Mouse (Mus musculus) G1E (cell line): ENCODE data around the gene Trip13. TPM values are rescaled to one million over a fixed set of nuclear protein-coding genes. Genes with fewer than 3 reads are reported as not detected.

Experiments used
- ATAC-seq: 2 replicates; pipeline ENCODE4 v1.8.0; 2016; ENCODE audit warnings: mild to moderate bottlenecking; ENCODE audit not compliant: insufficient number of reproducible peaks, poor library complexity, low FRiP score, severe bottlenecking; ENCODE audit errors: extremely low read depth
- DNase-seq: peaks from one replicate; pipeline ENCODE4 v3.0.0; 2012; ENCODE audit warnings: low spot score
- H3K27me3 ChIP-seq: 2 replicates; pipeline ENCODE4 v1.6.1; 2012; ENCODE audit warnings: mild to moderate bottlenecking, low read length, inconsistent platforms; ENCODE audit not compliant: insufficient read depth
- H3K36me3 ChIP-seq: replicated peaks from 2 replicates; pipeline ENCODE3; 2012; ENCODE audit warnings: mild to moderate bottlenecking, inconsistent platforms
- H3K4me1 ChIP-seq: 2 replicates; pipeline ENCODE4 v1.6.1; 2012; ENCODE audit warnings: low read depth, low read length, inconsistent platforms, mixed read lengths; ENCODE audit not compliant: insufficient read depth
- H3K4me3 ChIP-seq: 2 replicates; pipeline ENCODE4 v1.5.1; 2012; ENCODE audit warnings: low read depth, mild to moderate bottlenecking, inconsistent platforms, low read length, moderate library complexity, mixed read lengths
- H3K9me3 ChIP-seq: replicated peaks from 2 replicates; pipeline ENCODE4 v1.6.1; 2012; ENCODE audit warnings: inconsistent platforms
- CTCF ChIP-seq: IDR thresholded peaks from 2 replicates; pipeline ENCODE4 v1.5.1; 2012; ENCODE audit warnings: low read depth, low read length, inconsistent platforms, mixed read lengths
- GATA1 ChIP-seq: IDR thresholded peaks from 2 replicates; pipeline ENCODE4 v1.6.1; 2012; ENCODE audit warnings: borderline replicate concordance, low read length, inconsistent platforms, mixed read lengths
- GATA2 ChIP-seq: IDR thresholded peaks from 2 replicates; pipeline ENCODE4 v1.6.1; 2012; ENCODE audit warnings: low read depth, low read length, inconsistent platforms, borderline replicate concordance
- POLR2AphosphoS5 ChIP-seq: IDR thresholded peaks from 2 replicates; pipeline ENCODE4 v1.6.1; 2012; ENCODE audit warnings: low read depth, low read length, inconsistent platforms; ENCODE audit not compliant: insufficient replicate concordance
- TAL1 ChIP-seq: conservative IDR thresholded peaks from 2 replicates; pipeline ENCODE4 v1.6.1; 2012; ENCODE audit warnings: low read depth, low read length, inconsistent platforms, mixed read lengths
- polyA plus RNA-seq: library from polyadenylated mRNA; stranded (reverse); fragments of >175 nt; gene quantifications from 2 replicates; pipeline ENCODE4 v1.2.3, GENCODE M21; 2012
- total RNA-seq, 2 experiments: library from RNA; stranded (forward) in 1 of 2; stranded (reverse) in 1 of 2; fragments of 200-1000 nt in 1 of 2; fragments of >200 nt in 1 of 2; fragmentation: Nextera tagmentation in 1 of 2; gene quantifications; 2 replicates each; pipeline ENCODE4 v1.2.3; 2014 to 2017

The Trip13 gene
- total and polyA plus RNA-seq, 3 experiments, result 4.5 to 57.7 (median 46.7) TPM

GRCm38 (mm10) chr13:73960117-73960652 lies 22.6 kb upstream of the Trip13 start:
- Histone ChIP-seq H3K9me3 (no peaks in the 10 kb centered on the region), H3K27me3 (0 out of 2 replicates have a peak, but pooled peaks cover 1% of the 10 kb centered on the region), H3K36me3 (peaks cover 69% of the 10 kb centered on the region), H3K4me1 (no peaks in the 10 kb centered on the region), H3K4me3 (no peak overlapping the region)
- no peak for TF ChIP-seq GATA2
- TF ChIP-seq GATA1, result no peak
- no peak for TF ChIP-seq TAL1
- TF ChIP-seq CTCF, result no peak
- no peak for TF ChIP-seq POLR2AphosphoS5
- ATAC-seq (no peak), DNase-seq (no peak)

DNA sequence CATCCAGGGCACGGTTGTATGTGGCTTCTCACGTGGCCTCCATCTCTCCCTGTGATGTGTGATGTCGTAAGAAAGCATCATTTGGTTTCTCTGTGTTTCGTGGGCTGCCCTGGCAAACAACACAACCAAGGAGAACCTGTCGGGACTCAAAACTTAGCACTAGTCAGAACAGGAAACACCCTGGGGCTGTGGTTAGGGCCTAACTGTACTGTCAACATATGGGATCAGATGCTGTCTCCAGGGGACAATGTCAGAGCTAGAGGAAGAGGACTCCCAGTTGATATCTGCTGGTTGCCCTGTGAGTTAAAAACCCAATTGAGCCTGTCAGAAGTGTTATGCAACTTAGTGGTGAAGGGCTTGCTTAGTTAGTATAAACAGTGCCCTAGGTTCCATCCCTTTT lies 17.9 kb upstream of the Trip13 start:
- peaks cover 91% of the 10 kb centered on the region for H3K36me3 ChIP-seq
- H3K9me3 ChIP-seq, result no peaks in the 10 kb centered on the region
- no peaks in the 10 kb centered on the region for H3K27me3 ChIP-seq
- no peak for DNase-seq
- H3K4me1 ChIP-seq, result no peaks in the 10 kb centered on the region
- no peak for ATAC-seq
- TF ChIP-seq TAL1, result no peak
- no peak for TF ChIP-seq POLR2AphosphoS5
- no peak for TF ChIP-seq CTCF
- TF ChIP-seq GATA2, result no peak
- TF ChIP-seq GATA1, result no peak
- H3K4me3 ChIP-seq, result no peak overlapping the region

DNA sequence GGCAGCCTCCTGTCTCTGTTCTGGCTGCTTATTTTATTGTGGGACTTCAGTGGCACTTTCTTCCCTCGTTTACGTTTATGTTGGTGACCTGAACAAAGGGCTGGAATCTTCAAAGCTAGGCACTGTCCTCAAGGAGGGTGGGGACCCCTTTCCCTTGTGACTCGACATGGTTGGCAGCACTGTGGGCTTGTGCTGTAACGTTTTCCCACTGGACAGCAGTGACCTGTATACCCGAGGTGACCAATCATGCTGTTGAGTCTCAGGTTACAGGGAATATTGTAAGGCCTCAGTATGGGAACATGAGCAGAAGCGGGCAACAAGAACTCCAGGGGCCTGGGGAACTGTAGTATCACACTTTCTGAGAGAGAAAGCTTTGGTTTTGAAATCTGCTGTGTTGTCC lies 17.1 kb upstream of the Trip13 start:
- H3K36me3 ChIP-seq, result peaks cover 91% of the 10 kb centered on the region

GRCm38 (mm10) chr13:73953551-73954130 lies 16.1 kb upstream of the Trip13 start:
- no peaks in the 10 kb centered on the region for H3K4me1 ChIP-seq
- TF ChIP-seq CTCF, result no peak
- no peak for TF ChIP-seq TAL1
- no peak for TF ChIP-seq POLR2AphosphoS5
- TF ChIP-seq GATA1, result no peak
- TF ChIP-seq GATA2, result no peak
- H3K36me3 ChIP-seq, result peaks cover 92% of the 10 kb centered on the region
- ATAC-seq (no peak), DNase-seq (no peak)
- H3K4me3 ChIP-seq, result no peak overlapping the region
- H3K9me3 ChIP-seq, result no peaks in the 10 kb centered on the region
- H3K27me3 ChIP-seq, result no peaks in the 10 kb centered on the region

More for the DNA sequence above, 17.1 kb upstream of the Trip13 start:
- Histone ChIP-seq H3K9me3 (no peaks in the 10 kb centered on the region), H3K4me3 (no peak overlapping the region), H3K27me3 (no peaks in the 10 kb centered on the region), H3K4me1 (no peaks in the 10 kb centered on the region)
- TF ChIP-seq GATA2, result no peak
- TF ChIP-seq POLR2AphosphoS5, result no peak
- no peak for TF ChIP-seq TAL1
- TF ChIP-seq CTCF, result no peak
- no peak for TF ChIP-seq GATA1
- DNase-seq (no peak), ATAC-seq (no peak)

DNA sequence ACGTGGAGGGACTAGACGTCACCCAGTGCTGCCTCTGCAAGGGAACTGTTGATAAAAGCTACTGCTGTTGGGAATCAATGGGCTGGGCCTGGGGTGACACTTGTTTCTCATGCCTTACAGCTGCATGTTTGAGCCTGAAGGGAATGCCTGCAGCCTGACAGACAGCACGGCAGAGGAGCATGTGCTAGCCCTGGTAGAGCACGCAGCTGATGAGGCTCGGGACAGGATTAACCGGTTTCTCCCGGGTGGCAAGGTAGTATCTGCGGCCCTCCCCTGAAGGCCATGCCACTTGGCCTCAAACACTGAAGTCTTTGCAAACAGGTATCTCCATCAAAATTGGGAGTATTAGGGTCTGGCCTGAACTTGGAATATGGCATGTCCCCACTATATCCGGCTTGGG lies 7.0 kb upstream of the Trip13 start:
- ATAC-seq (no peak), DNase-seq (no peak)
- peaks cover 91% of the 10 kb centered on the region for H3K36me3 ChIP-seq
- H3K4me1 ChIP-seq, result no peaks in the 10 kb centered on the region
- no peak for TF ChIP-seq GATA1
- no peak for TF ChIP-seq TAL1
- TF ChIP-seq POLR2AphosphoS5, result no peak
- TF ChIP-seq GATA2, result no peak
- no peak for TF ChIP-seq CTCF
- no peaks in the 10 kb centered on the region for H3K9me3 ChIP-seq
- H3K4me3 ChIP-seq, result no peak overlapping the region
- no peaks in the 10 kb centered on the region for H3K27me3 ChIP-seq

DNA sequence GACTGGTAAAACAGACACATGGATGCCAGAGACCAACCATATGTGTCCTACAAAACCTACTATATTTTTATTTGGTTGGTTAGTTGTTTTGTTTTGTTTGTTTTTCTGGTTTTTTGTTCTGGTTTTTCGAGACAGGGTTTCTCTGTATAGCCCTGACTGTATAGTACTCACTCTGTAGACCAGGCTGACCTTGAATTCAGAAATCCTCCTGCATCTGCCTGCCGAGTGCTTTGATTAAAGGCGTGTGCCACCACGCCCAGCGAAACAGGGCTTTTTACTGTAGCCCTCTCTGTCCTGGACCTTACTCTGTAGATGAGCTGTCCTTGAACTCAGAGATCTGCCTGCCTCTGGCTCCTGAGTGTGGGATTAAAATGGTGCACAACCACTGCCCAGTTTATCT lies 1.5 kb upstream of the Trip13 start:
- Histone ChIP-seq H3K4me3 (no peak overlapping the region), H3K9me3 (no peaks in the 10 kb centered on the region), H3K4me1 (peaks cover 22% of the 10 kb centered on the region), H3K36me3 (peaks cover 67% of the 10 kb centered on the region), H3K27me3 (no peaks in the 10 kb centered on the region)
- ATAC-seq (no peak), DNase-seq (no peak)
- TF ChIP-seq TAL1 (no peak), GATA2 (no peak), POLR2AphosphoS5 (no peak), CTCF (no peak), GATA1 (no peak)

GRCm38 (mm10) chr13:73938177-73938560 lies 585 bp upstream of the Trip13 start:
- Histone ChIP-seq H3K36me3 (peaks cover 61% of the 10 kb centered on the region), H3K27me3 (no peaks in the 10 kb centered on the region), H3K9me3 (no peaks in the 10 kb centered on the region), H3K4me1 (peaks cover 22% of the 10 kb centered on the region), H3K4me3 (peak overlapping the region; percentile 91)
- TF ChIP-seq CTCF (no peak), TAL1 (peak; percentile 59)
- peak; percentile 30 for ATAC-seq
- peak; percentile 40 for DNase-seq
